Mouse (Mus musculus) hematopoietic multipotent progenitor cell, adult 10-12 weeks (in vitro differentiated cells): Measurements from ENCODE around the gene Spam1. TPM values are rescaled to one million over a fixed set of nuclear protein-coding genes. Genes with fewer than 3 reads are reported as not detected.

Experiments used
- polyA plus RNA-seq: library from polyadenylated mRNA; stranded (reverse); fragments of >175 nt; gene quantifications from 2 replicates; pipeline ENCODE4 v1.2.3, GENCODE M21; 2012; ENCODE audit warnings: low replicate concordance

The Spam1 gene
- polyA plus RNA-seq, result not detected in 2 replicates

DNA sequence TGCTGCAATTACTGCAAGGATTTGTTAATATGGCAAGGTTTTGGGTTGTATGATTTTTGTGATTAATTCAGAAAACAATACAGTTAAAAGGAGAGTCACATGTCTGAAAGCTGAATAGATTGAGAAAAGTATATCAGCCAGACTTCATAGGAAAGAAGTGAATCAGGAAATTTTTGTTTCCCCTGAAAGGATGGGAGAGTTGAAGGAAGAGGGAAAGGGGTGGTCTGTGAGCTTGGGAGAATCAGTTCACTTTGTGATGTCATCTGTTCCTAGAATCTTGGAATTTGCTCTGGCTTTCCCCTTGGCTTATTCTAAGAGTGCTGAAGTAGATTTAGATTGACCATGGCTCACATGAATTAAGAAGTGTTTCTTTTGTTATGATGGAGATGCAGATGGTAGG is at the start of gene Spam1:
Spam1 (plus strand) TSS at position 301 of the 400 bp plus-strand sequence.

DNA sequence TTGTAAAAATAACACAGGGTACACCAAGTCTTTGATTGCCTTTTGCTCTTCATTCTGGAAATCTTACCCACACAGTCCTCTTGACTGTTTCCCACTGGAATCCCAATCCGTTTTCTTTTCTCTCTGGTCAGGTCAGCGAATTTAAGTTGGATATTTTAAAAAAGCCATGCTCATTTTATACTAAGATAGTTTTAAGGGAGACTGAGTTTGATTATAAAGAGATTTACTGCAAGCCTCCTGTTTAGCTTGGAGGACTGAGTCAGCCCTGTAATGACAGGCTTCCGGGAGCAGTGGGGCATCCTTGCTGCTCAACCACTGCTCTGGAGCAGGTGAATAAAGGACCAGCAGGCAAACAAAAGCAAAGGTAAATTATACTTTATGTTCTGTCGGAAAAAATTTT is 43.0 kb upstream of the Spam1 start, which contains the start of gene Hyal4:
Hyal4 (plus strand) TSS at position 301 of the 400 bp plus-strand sequence.

Other genes with a start within 250 kb of the Spam1 start
- not detected in 2 replicates for gene Lmod2, start 193.4 kb upstream of the Spam1 start, polyA plus RNA-seq
- gene Wasl, start 126.2 kb upstream of the Spam1 start, polyA plus RNA-seq, result 29.2 and 105 TPM in 2 replicates
- gene Hyal6, start 57.9 kb upstream of the Spam1 start, polyA plus RNA-seq, result not detected in 2 replicates
- not detected in 2 replicates for gene Hyal4, start 42.9 kb upstream of the Spam1 start, polyA plus RNA-seq
- gene Hyal5, start 66.8 kb downstream of the Spam1 start, polyA plus RNA-seq, result not detected in 2 replicates
- 0.11 and 0.25 TPM in 2 replicates for gene Tmem229a, start 165.1 kb downstream of the Spam1 start, polyA plus RNA-seq